Mouse (Mus musculus) limb, embryonic 14.5 days (tissue): Measurements from ENCODE around the gene Cdc42ep5. TPM values are rescaled to one million over a fixed set of nuclear protein-coding genes. Genes with fewer than 3 reads are reported as not detected.

Experiments
- ATAC-seq: fragments of 200-750 bp; cut with Nextera tagmentation; 2 replicates; pipeline ENCODE4 v1.8.0; 2017; ENCODE audit warnings: low read depth, moderate number of reproducible peaks, moderate TSS enrichment; ENCODE audit not compliant: low FRiP score
- DNase-seq: peaks from one replicate; pipeline ENCODE4 v3.0.0-alpha.2; 2015; ENCODE audit warnings: low spot score
- H3K27ac ChIP-seq: fragments of 300-500 bp; sonication (generic); replicated peaks from 2 replicates; pipeline ENCODE4 v1.5.1; 2014; ENCODE audit warnings: low read depth, mild to moderate bottlenecking, low read length, moderate library complexity, mixed read lengths
- H3K27me3 ChIP-seq: fragments of 300-500 bp; sonication (generic); 2 replicates; pipeline ENCODE4 v1.6.1; 2014; ENCODE audit warnings: low read length, mixed read lengths; ENCODE audit not compliant: control insufficient read depth, insufficient read depth
- H3K36me3 ChIP-seq: fragments of 300-500 bp; sonication (generic); 2 replicates; pipeline ENCODE4 v1.6.1; 2014; ENCODE audit warnings: mild to moderate bottlenecking, low read length, moderate library complexity, mixed read lengths; ENCODE audit not compliant: control insufficient read depth, insufficient read depth
- H3K4me1 ChIP-seq: fragments of 300-500 bp; sonication (generic); 2 replicates; pipeline ENCODE4 v1.6.1; 2014; ENCODE audit warnings: antibody characterized with exemption, low read length, mixed read lengths; ENCODE audit not compliant: control insufficient read depth, insufficient read depth
- H3K4me2 ChIP-seq: fragments of 300-500 bp; sonication (generic); replicated peaks from 2 replicates; pipeline ENCODE4 v1.6.1; 2014; ENCODE audit warnings: low read depth, mild to moderate bottlenecking, low read length, moderate library complexity; ENCODE audit not compliant: severe bottlenecking
- H3K4me3 ChIP-seq: fragments of 300-500 bp; sonication (generic); replicated peaks from 2 replicates; pipeline ENCODE4 v1.5.1; 2014; ENCODE audit warnings: low read length
- H3K9ac ChIP-seq: fragments of 300-500 bp; sonication (generic); 2 replicates; pipeline ENCODE4 v1.6.1; 2014; ENCODE audit warnings: mild to moderate bottlenecking, low read depth, low read length, moderate library complexity; ENCODE audit not compliant: severe bottlenecking
- H3K9me3 ChIP-seq: fragments of 300-500 bp; sonication (generic); 2 replicates; pipeline ENCODE4 v1.6.1; 2016; ENCODE audit warnings: low read length; ENCODE audit not compliant: control insufficient read depth
- POLR2A ChIP-seq: fragments of 200-500 bp; IDR thresholded peaks from 2 replicates; pipeline ENCODE4 v1.8.0; 2012; ENCODE audit warnings: inconsistent platforms, mild to moderate bottlenecking, moderate library complexity, borderline replicate concordance; ENCODE audit not compliant: insufficient read depth, insufficient read length; ENCODE audit errors: extremely low read depth
- WGBS: fragments of 180-500 bp; shearing (Covaris S2); extraction: QIAGEN DNeasy Blood & Tissue Kit; methylation state at CpG from one replicate; pipeline ENCODE4 v1.1.7; 2014; 5-methylcytosine and 5-hydroxymethylcytosine counted together
- polyA plus RNA-seq, 2 experiments: library from polyadenylated mRNA; depleted of rRNA in 1 of 2; stranded (reverse) in 1 of 2; unstranded in 1 of 2; fragments of >200 nt; fragmentation: Nextera tagmentation in 1 of 2; extraction: Ambion mirVana in 1 of 2; gene quantifications; 2 replicates each; pipeline versions ENCODE4 v1.2.1 to v1.2.3; 2012 to 2014

Cdc42ep5 gene
- polyA plus RNA-seq, 2 experiments = 79.3 to 89.0 TPM

GRCm38 (mm10) chr7:4131964-4132363 is 32.7 kb downstream of the Cdc42ep5 start:
- DNase-seq (no peak), ATAC-seq (no peak)
- Histone ChIP-seq H3K4me2 (no peak overlapping the region), H3K27me3 (no peaks in the 10 kb centered on the region), H3K4me3 (no peak overlapping the region), H3K27ac (no peak overlapping the region), H3K9me3 (no peaks in the 10 kb centered on the region), H3K9ac (no peak overlapping the region), H3K36me3 (no peaks in the 10 kb centered on the region), H3K4me1 (no peaks in the 10 kb centered on the region)
- no peak for TF ChIP-seq POLR2A
- WGBS = 89% methylated on average over 8 of the region's 8 CpGs

- DNase-seq (peak; percentile 93), ATAC-seq (peak; percentile 66; the same call in 1 of the 2 replicates)
- Histone ChIP-seq H3K9me3 (no peaks in the 10 kb centered on the region), H3K9ac (peak overlapping the region; percentile 3; the same call in 1 of the 2 replicates), H3K36me3 (no peaks in the 10 kb centered on the region), H3K4me3 (no peak overlapping the region), H3K27ac (no peak overlapping the region), H3K27me3 (no peaks in the 10 kb centered on the region), H3K4me1 (no peaks in the 10 kb centered on the region), H3K4me2 (peak overlapping the region; percentile 25; the same call in 1 of the 2 replicates)
- TF ChIP-seq POLR2A = no peak
- 47% methylated on average over 12 of the region's 13 CpGs for WGBS
Observed at GRCm38 (mm10) chr7:4130686-4131452, 33.8 kb downstream of the Cdc42ep5 start.

GRCm38 (mm10) chr7:4128860-4129259 is 35.8 kb downstream of the Cdc42ep5 start:
- Histone ChIP-seq H3K9ac (0 out of 2 replicates have a peak overlapping the region, but pooled peaks have one; percentile 25), H3K4me2 (no peak overlapping the region), H3K4me3 (no peak overlapping the region), H3K27ac (no peak overlapping the region), H3K4me1 (no peaks in the 10 kb centered on the region), H3K36me3 (no peaks in the 10 kb centered on the region), H3K27me3 (no peaks in the 10 kb centered on the region), H3K9me3 (no peaks in the 10 kb centered on the region)
- DNase-seq (no peak), ATAC-seq (no peak)
- no peak for TF ChIP-seq POLR2A
- 48% methylated on average over 6 of the region's 6 CpGs for whole genome bisulfite sequencing

GRCm38 (mm10) chr7:4127894-4128293 is 36.8 kb downstream of the Cdc42ep5 start:
- no peak overlapping the region for H3K27ac ChIP-seq
- DNase-seq (no peak), ATAC-seq (no peak)
- no peak overlapping the region for H3K9ac ChIP-seq
- H3K4me1 ChIP-seq = no peaks in the 10 kb centered on the region
- H3K9me3 ChIP-seq = no peaks in the 10 kb centered on the region
- no peak overlapping the region for H3K4me3 ChIP-seq
- no peak for TF ChIP-seq POLR2A
- no peak overlapping the region for H3K4me2 ChIP-seq
- WGBS = 87% methylated on average over 4 of the region's 4 CpGs
- no peaks in the 10 kb centered on the region for H3K36me3 ChIP-seq
- no peaks in the 10 kb centered on the region for H3K27me3 ChIP-seq

GRCm38 (mm10) chr7:4126992-4127785 is 37.5 kb downstream of the Cdc42ep5 start:
- no peak for ATAC-seq
- H3K9ac ChIP-seq = no peak overlapping the region; the same call in 1 of the 2 replicates
- H3K36me3 ChIP-seq = no peaks in the 10 kb centered on the region
- no peaks in the 10 kb centered on the region for H3K4me1 ChIP-seq
- 82% methylated on average over 11 of the region's 11 CpGs for WGBS
- no peak overlapping the region for H3K27ac ChIP-seq
- no peak overlapping the region for H3K4me2 ChIP-seq
- no peak for TF ChIP-seq POLR2A
- no peaks in the 10 kb centered on the region for H3K27me3 ChIP-seq
- H3K9me3 ChIP-seq = no peaks in the 10 kb centered on the region
- no peak for DNase-seq
- H3K4me3 ChIP-seq = no peak overlapping the region
